Mouse (Mus musculus) urinary bladder, adult 18-20 months (tissue): ENCODE measurements around the gene Pcsk2.

Experiments
- DNase-seq, 2 experiments: peaks; one replicate each; pipeline ENCODE4 v3.0.0; 2022; ENCODE audit warnings: low spot score in 2 of 2, mixed read lengths in 2 of 2

Gene Pcsk2

GRCm38 (mm10) chr2:143644374-143644773 lies 98.4 kb downstream of the Pcsk2 start:
- DNase-seq = no peak

GRCm38 (mm10) chr2:143646001-143646400 lies 100.0 kb downstream of the Pcsk2 start:
- DNase-seq = no peak

DNA sequence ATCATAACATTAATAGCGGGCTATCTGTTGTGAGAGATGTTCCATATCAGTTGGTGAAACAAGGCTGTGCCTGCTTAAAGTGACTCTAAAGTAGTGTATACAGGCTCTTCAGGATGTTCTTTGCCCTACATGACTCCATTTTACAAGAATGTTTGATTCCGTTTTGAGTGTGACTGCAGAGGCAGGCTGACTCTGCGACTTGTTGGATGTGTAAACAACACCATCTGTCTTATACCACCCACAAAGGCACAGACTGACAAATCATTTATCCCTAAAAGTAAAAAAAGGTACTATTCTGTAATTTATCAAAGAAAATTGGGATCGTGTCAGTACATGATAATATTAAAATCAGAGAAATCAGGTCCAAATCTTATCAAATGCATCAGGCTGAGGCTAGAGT lies 108.7 kb downstream of the Pcsk2 start:
- no peak for DNase-seq

DNA sequence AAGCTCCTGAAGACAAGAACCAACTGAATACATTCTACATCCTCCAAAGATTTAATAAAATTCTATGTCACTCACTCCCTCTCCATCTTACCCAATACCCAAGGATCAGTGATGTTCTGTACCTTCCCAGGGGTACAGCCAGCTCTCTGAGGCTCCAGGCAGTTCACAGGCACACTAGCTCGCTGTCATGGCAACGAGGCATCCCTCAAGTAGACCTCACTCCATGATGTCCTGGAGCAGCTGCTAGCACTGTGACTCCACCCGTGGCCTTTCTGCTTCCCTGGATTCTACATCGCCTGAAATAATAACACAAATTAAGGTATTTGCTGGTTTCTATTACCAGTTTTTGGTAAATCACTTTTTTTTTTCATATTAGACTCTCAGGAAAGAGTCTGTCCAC lies 111.0 kb downstream of the Pcsk2 start:
- no peak for DNase-seq

DNA sequence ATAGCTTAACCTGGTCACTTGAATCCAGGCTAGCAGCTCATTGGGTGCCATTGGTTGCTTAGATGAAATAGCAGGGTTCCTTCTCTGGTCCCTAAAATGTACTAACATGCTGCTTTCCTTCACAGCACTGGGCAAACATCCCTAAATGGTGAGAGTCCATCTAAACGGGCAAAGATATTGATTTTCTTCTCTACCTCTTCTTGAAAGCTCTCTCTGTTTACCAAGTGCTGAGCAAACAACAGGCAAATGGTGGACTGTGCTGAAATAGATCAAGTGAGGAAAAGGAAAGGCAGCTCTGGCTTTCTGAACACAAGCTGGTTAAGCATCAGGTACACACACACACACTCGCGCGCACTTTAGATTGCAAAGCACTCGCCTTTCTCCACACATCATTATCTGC lies 120.8 kb downstream of the Pcsk2 start:
- no peak for DNase-seq

DNA sequence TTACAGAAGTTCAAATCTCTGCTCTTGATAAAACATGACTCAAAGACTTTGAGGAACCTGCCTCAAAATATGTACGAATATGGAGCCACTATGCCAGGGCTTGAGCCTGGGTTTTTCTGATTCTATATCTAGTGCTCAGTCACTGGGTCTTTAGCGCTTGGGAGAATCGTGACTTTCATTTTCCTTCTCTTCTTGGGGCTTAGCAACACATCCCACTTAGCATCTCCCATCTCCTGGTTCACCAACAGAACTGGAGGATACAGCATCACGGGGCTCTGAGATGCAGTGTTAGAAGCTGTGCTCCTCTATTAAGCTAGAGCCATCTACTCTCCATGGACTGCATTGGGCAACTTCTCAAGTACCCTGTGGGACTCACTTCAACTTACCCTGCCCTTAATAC lies 131.9 kb downstream of the Pcsk2 start:
- no peak for DNase-seq

DNA sequence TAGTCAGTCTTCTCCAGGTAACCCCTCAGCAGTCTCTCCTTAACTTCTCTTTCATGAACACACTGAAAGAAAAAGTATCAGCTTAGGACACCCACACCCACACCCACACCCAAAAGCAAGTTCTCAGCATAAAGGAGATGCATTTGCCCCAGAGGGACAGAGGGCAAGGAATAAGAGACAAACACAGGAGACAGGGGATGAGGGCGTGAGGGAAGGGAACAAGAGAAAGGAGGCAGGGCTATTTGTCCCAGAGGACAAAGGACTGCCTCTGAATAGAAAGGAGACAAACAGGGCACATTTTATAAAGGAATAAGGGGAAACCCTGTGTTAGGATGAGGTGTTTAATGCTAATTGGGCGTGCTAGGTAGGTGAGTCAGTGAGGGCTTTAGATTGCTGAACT lies 133.6 kb downstream of the Pcsk2 start:
- no peak for DNase-seq

DNA sequence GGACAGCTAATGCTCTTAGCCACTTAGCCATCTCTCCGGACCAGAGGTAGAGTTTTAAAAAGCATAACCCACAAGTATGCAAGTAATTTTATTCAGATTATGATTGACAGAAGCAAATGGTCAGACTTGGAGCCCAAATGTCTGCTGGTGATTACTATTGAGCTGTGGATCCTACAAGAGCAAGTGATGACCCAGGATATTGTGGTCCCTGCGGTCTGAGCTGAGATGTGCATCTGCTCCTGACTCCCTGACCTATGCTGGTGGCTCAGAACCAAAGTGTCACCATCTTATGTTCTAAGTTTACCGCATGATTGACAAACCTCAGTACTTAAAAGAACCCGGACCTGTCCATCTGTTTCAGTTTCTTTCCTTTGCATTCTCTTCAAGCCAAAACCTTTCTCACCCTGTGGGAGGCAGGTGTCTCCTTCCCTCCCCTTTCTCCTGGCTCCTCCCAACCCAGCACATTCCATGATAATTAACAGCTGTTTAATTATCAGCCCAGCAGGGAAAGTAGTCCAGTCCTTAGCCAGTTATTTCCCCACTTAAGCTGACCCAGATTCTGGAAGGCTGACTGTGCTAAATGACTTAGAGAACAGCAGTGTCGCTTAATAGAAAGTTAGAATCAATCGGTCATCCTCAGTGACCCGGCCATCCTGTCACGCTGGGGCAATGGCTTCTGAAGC lies 136.1 kb downstream of the Pcsk2 start:
- DNase-seq = no peak

- no peak for DNase-seq
Measured at GRCm38 (mm10) chr2:143683513-143683912, 137.6 kb downstream of the Pcsk2 start.

DNA sequence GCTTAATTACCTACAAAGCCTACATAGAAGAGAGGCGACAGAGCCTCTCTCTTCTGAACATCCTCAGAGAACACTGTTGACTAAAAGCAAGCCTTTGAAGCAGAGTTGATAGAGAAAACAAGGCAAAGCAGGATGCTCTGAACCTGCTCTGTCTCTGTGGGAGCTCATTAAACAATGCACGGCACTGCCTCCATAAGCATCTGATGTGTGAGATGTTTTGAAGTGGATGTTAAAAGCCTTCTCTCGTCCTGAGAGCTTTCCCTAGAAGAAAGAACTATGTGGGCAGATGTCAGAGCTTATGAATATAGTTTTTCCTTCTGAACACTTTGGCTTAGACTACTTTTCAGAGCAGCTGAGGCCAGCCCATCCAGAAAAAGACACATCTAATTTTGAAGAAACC lies 145.3 kb downstream of the Pcsk2 start:
- no peak for DNase-seq

DNA sequence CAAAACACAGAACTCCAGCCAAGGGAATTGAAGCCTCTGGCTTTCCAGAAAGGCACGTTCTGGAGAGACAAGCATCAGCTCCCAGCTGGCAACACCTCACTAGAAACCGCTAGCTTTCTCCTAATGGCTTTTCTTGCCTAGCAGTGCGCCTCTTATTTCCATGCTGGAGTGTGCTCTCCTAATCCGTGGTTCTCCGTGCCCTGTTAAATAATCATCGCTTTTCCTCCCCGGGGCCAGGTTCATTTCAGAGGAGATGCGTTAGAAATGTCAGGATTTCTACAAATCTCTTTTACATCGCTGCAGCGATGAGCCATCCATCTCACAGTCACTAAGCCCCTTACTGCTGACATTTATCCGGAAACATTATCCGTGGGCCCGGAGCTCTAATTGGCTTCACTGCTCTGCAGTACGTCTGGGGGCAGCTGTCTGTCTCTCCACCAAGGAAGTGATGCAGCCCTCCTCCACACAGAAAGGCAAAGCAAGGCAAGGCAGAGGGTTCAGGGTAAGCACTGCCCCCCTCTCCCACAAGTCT lies 150.1 kb downstream of the Pcsk2 start:
- DNase-seq = no peak

DNA sequence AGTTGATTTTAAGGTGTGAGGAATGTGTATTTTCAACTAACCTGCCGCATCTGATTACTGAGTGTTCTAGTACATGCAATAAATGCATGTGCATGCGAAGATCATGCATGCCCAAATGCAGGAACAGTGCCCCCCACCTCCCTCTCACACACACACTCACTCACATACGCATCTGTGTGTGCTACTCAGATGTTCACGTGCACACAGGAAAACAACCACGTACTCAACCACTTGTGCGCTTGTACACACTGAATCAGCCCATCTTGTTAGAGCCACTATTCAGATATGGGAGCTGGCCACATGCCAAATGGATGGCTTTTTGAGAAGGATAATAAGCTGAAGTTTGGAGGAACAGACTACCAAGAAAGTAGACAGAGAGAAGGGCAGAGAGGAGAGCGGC lies 150.7 kb downstream of the Pcsk2 start:
- DNase-seq = no peak

DNA sequence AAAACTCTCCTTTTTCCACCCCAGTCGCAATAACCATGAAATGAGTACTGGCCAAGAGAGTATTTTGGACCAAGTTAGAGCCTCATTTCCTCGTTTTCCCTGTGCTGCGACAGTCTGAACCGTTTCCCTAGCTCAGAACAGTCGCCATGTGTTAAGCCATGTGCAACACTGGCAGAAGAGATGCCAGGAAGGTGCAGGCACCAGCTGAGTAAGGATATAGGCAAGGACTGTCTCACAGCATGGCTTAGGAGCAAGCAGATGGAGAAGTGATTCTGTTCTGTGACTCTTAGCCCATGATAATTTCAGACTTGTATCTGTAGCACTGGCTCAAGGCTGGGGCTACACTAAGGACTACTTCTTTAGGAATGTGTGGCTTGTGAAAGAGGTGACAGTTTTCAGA lies 155.2 kb downstream of the Pcsk2 start:
- DNase-seq = no peak

DNA sequence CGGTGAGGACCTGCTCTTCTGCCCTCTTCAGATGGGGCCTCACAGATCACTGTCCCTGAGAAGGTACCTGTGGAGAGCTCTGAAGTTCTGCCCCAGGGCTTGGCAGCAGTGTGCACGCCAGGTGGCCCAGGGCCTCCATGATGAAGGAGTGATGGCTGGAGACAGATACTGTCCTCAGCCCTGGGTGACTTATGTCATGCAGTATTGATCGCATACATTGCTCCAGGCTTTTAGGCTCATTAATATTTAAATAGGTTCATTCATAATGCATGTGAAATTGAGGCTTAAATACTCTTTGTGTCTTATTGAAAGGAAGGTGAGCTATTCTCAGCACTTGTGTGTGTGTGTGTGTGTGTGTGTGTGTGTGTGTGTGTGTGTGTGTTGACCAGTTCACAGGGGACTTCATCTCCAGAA lies 157.0 kb downstream of the Pcsk2 start:
- DNase-seq = no peak

GRCm38 (mm10) chr2:143708205-143708604 lies 162.2 kb downstream of the Pcsk2 start:
- DNase-seq = no peak

GRCm38 (mm10) chr2:143709249-143709648 lies 163.3 kb downstream of the Pcsk2 start:
- no peak for DNase-seq

- DNase-seq = no peak
Measured at GRCm38 (mm10) chr2:143709979-143710378, 164.0 kb downstream of the Pcsk2 start.

- DNase-seq = no peak
Measured at GRCm38 (mm10) chr2:143711886-143712285, 165.9 kb downstream of the Pcsk2 start.

GRCm38 (mm10) chr2:143712901-143713300 lies 166.9 kb downstream of the Pcsk2 start:
- DNase-seq = no peak

DNA sequence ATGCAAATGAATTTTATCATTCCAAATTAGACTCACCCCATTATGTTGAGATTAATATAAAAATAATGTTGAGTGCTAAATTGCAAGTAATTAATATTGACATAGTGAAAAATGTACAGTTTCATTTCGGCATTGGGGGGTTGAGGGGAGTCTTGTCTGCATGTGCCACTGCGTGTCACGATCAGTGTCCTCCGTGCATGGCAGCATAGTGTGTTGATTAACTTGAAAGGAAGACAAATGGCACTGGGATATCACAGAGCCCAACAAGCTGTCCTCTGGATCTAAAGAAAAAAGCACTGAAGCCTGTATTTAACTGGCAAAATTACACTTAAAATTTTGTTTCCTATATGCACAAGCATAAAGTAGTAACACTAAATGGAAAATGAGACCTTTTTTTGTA lies 167.9 kb downstream of the Pcsk2 start:
- DNase-seq = no peak

- DNase-seq = no peak
Measured at GRCm38 (mm10) chr2:143715110-143715509, 169.2 kb downstream of the Pcsk2 start.

DNA sequence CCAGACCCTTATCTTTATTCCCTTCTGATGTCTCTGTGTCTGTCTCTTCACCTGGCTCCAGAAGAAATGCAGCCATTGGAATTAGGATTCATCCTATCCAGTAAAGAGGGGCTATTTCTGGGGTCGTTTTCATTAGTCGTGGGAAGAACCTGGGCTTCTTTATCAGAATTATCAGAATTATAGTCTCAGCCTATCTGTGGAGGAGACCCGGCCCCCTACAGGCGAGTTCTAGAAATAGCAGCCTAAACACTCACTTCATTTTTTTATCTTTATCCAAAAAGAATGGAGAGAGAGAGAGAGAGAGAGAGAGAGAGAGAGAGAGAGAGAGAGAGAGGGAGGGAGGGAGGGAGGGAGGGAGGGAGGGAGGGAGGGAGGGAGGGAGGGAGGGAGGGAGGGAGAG lies 177.3 kb downstream of the Pcsk2 start:
- DNase-seq = no peak

GRCm38 (mm10) chr2:143724101-143724500 lies 178.1 kb downstream of the Pcsk2 start:
- no peak for DNase-seq

DNA sequence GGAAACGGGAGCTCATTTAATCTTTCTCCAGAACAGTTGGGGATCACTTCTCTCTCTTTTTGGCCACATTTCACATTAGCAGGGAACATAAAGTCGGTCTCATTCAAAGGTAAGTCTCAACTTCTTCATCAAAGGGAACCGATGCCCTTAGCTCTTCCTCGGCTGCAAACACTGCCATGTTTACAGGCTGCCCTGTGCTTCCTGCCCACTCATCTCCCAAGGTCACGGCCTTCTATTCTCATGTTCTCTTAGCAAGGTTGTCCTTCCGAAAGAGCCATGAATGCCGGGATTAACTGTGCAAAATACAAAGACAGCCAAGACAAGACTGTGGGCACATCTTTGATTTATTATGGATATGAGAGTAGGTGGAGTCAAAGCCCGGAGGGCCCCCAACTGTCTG lies 178.8 kb downstream of the Pcsk2 start:
- DNase-seq = no peak
